Mouse (Mus musculus) hematopoietic stem cell, adult 5-6 weeks (primary cell): ENCODE measurements around the gene Olfr444. TPM values are rescaled to one million over a fixed set of nuclear protein-coding genes. Genes with fewer than 3 reads are reported as not detected.

Experiments used
- ATAC-seq, 2 experiments: fragments of 125-278 bp in 1 of 2; replicated peaks in 1 of 2; 2 replicates each; pipeline ENCODE4 v1.8.0; 2016 to 2017; ENCODE audit warnings: inconsistent platforms in 2 of 2, mild to moderate bottlenecking in 2 of 2, moderate number of reproducible peaks in 2 of 2, low read depth in 1 of 2, moderate TSS enrichment in 1 of 2; ENCODE audit not compliant: low FRiP score in 2 of 2, poor library complexity in 2 of 2, severe bottlenecking in 2 of 2, insufficient read depth in 1 of 2, low TSS enrichment in 1 of 2
- total RNA-seq: library from RNA; stranded (forward); fragments of 172-1452, 232-1000 nt; gene quantifications from 2 replicates; pipeline ENCODE4 v1.2.3, GENCODE M21; 2017

Olfr444 gene
- total RNA-seq: not detected in 2 replicates

- no peak for ATAC-seq
Measured at GRCm38 (mm10) chr6:42948767-42949166, at the start of gene Olfr444. Olfr444 (plus strand) TSS chr6:42949067.

GRCm38 (mm10) chr6:42900345-42900744 lies 48.5 kb upstream of the Olfr444 start:
- no peak for ATAC-seq

DNA sequence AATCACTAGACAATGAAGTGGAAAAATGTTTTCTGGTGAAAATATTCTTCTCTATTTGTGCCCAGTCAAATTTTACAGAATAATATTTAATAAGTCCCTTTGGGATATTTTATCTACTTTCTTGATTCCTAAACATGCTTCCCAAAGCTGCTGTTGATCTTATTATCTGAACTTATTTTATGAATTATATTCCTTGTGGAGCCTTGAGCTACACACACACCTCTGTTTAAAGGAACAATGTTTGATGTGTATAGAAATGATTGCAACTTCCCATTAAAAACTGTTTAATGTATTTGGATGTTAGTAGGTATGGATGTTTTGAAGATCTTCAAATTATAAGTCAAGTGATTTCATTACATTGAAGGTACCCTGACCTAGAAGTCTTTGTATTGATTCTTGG lies 40.3 kb upstream of the Olfr444 start, which contains the start of gene Olfr447:
Gene Olfr447 (plus strand): TSS at position 301 of the 400 bp plus-strand sequence.
- ATAC-seq: no peak

GRCm38 (mm10) chr6:42921077-42921476 lies 27.8 kb upstream of the Olfr444 start, which contains the start of gene Olfr446:
Olfr446 (plus strand) TSS chr6:42921377.
- no peak for ATAC-seq

GRCm38 (mm10) chr6:42980377-42980776 lies 31.5 kb downstream of the Olfr444 start:
- ATAC-seq: no peak

Other genes starting within 250 kb of the Olfr444 start
- gene Tcaf1, start 239.0 kb upstream of the Olfr444 start, total RNA-seq: 3.0 and 12.7 TPM in 2 replicates
- not detected in 2 replicates for gene Olfr453, start 209.7 kb upstream of the Olfr444 start, total RNA-seq
- not detected in 2 replicates for gene Olfr38, start 192.7 kb upstream of the Olfr444 start, total RNA-seq
- not detected in 2 replicates for gene Olfr452, start 164.0 kb upstream of the Olfr444 start, total RNA-seq
- not detected in 2 replicates for gene Olfr450, start 137.1 kb upstream of the Olfr444 start, total RNA-seq
- not detected in 2 replicates for gene Olfr449, start 114.7 kb upstream of the Olfr444 start, total RNA-seq
- not detected in 2 replicates for gene Olfr448, start 58.6 kb upstream of the Olfr444 start, total RNA-seq
- gene Olfr447, start 40.2 kb upstream of the Olfr444 start, total RNA-seq: not detected in 2 replicates
- not detected in 2 replicates for gene Olfr446, start 27.7 kb upstream of the Olfr444 start, total RNA-seq
- not detected in 2 replicates for gene Olfr441, start 157.3 kb downstream of the Olfr444 start, total RNA-seq
- gene Olfr237-ps1, start 197.5 kb downstream of the Olfr444 start, total RNA-seq: not detected in 2 replicates
- gene Olfr437, start 214.2 kb downstream of the Olfr444 start, total RNA-seq: not detected in 2 replicates
- not detected in 2 replicates for gene Olfr13, start 223.1 kb downstream of the Olfr444 start, total RNA-seq
- not detected in 2 replicates for gene Olfr435, start 248.1 kb downstream of the Olfr444 start, total RNA-seq